Mouse (Mus musculus): ENCODE measurements at regions not wholly inside any gene's neighbourhood (a gene's known extent, or its start where the extent isn't known, plus 50 kb on each side); places are given as distances from the start of the nearest gene placed in this dataset.

GRCm38 (mm10) chrX:129272135-129272534, 477.4 kb upstream of the Diaph2 start:
- DNase-seq, result no peak

DNA sequence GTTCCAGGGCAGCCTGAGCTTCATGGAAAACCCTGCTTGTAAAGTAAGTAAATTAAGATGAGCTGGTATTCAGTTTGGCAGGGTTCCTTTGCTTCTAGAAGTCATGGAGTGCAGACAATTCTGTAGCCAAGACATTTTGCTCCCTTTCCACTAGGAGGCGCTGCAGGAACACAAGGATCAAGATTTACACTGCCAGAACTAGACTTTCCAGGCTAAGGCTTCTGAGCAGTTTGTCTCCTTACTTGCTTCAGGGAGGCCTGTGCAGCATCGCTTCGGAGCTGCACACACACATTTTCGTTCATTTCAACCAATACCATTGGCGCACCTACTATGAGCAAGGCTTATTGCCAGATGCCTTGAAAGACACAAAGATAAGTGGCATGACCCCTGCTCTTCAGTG, 445.6 kb upstream of the Diaph2 start:
- peak; percentile 23 for DNase-seq

GRCm38 (mm10) chrX:129309380-129309779, 440.2 kb upstream of the Diaph2 start:
- DNase-seq, result no peak

GRCm38 (mm10) chrX:129329441-129329840, 420.1 kb upstream of the Diaph2 start:
- no peak for DNase-seq

DNA sequence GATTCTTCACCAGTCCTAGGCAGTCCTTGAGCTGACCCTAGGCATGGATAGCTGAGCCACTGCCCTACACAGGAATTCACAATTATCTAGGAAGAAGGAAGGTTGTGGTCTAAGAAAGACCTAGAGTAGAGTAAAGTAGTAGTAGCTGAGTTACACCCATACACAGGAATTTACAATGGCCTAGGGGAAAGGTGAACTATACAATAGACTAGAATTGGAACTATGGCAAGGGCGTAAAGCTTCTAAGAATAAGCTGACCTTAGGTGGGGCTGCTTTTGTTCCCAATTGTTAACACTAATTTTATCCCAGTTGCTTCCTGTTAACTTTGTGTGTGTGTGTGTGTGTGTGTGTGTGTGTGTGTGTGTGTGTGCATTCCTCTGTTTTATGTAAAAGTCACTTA, 416.7 kb upstream of the Diaph2 start:
- DNase-seq, result no peak

All from right cerebral cortex, postnatal 25 days (tissue).